Comparison of ENCODE assay signal across 9 mouse cellular contexts in the genomic region with DNA sequence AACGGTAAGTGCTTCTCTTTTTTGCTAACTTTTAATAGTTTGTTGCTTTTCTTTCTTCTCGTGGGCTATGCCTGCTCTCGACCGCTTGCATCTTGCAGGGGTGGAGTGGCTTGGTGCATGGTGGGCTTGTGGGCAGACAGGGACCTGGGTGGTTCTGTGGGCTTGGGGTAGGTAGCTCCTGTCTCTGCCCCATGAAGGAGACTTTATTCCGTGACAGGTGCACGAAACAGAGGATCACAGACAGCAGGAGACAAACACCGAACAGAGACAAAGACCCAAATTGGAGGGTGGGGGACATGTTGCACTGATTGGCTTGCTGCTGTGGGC.
DNase-seq lines count a peak whose midpoint lies in the region; ATAC-seq and TF ChIP-seq lines count a peak whose summit lies in the region.
"Had no signal": no experiment of that assay in that cellular context is flagged by ENCODE, and none has a peak within 500 bp of the region (broad histone marks: within the 10 kb centered on the region; RNA-seq: fewer than 3 reads in every experiment).

No protein-coding gene starts in this region.

- no peak for TF ChIP-seq POLR2A in brain, embryonic 14.5 days (IDR thresholded peaks at IDR 0.05; ENCODE audit: borderline replicate concordance, extremely low read depth, insufficient read depth, insufficient read length, poor library complexity, severe bottlenecking)

- no peaks in the 10 kb centered on the region for H3K36me3 ChIP-seq in heart, embryonic 15.5 days
- no peaks in the 10 kb centered on the region for H3K36me3 ChIP-seq in hindbrain, embryonic 10.5 days
- no peaks in the 10 kb centered on the region for H3K36me3 ChIP-seq in midbrain, embryonic 11.5 days (ENCODE audit: control insufficient read depth, insufficient read depth, low read length)

- no peak for DNase-seq in heart, postnatal 36 days
- DNase-seq in brain, embryonic 14.5 days (ENCODE audit: low read depth), result peak; percentile 37
- DNase-seq in hindbrain, embryonic 10.5 days (ENCODE audit: low spot score), result no peak
- no peak for DNase-seq in midbrain, embryonic 11.5 days (ENCODE audit: low spot score, missing footprints)
- DNase-seq in Muller cell, postnatal 12 days (ENCODE audit: inconsistent ontology term), result no peak
- DNase-seq in urinary bladder, postnatal 25 days (ENCODE audit: low spot score), result no peak
- DNase-seq in gastrocnemius, adult 18-20 months (ENCODE audit: low spot score), result no peak
- DNase-seq: lung, adult 18-20 months had no signal

- TF ChIP-seq CTCF in brain, embryonic 14.5 days (IDR thresholded peaks at IDR 0.05; ENCODE audit: borderline replicate concordance, extremely low read depth, insufficient read depth, insufficient read length), result no peak

- no peaks in the 10 kb centered on the region for H3K9me3 ChIP-seq in heart, embryonic 15.5 days (replicated peaks)
- no peaks in the 10 kb centered on the region for H3K9me3 ChIP-seq in hindbrain, embryonic 10.5 days
- no peaks in the 10 kb centered on the region for H3K9me3 ChIP-seq in midbrain, embryonic 11.5 days (ENCODE audit: control insufficient read depth, low read length)

- WGBS in heart, embryonic 15.5 days, result 20% methylated on average over 7 of the region's 7 CpGs
- 7% methylated on average over 7 of the region's 7 CpGs for WGBS in hindbrain, embryonic 10.5 days
- 3% methylated on average over 7 of the region's 7 CpGs for WGBS in midbrain, embryonic 11.5 days

- peak overlapping the region; percentile 36 for H3K4me3 ChIP-seq in heart, embryonic 15.5 days
- H3K4me3 ChIP-seq in hindbrain, embryonic 10.5 days, result peak overlapping the region; percentile 56
- peak overlapping the region; percentile 41 for H3K4me3 ChIP-seq in midbrain, embryonic 11.5 days (ENCODE audit: low read depth, low read length)

- no peak overlapping the region for H3K27ac ChIP-seq in heart, embryonic 15.5 days
- peak overlapping the region; percentile 88 for H3K27ac ChIP-seq in hindbrain, embryonic 10.5 days
- no peak overlapping the region for H3K27ac ChIP-seq in midbrain, embryonic 11.5 days (ENCODE audit: low read depth, low read length)

- intact Hi-C loops in heart, postnatal 36 days (cut with DNase I), result no loop called here

- ATAC-seq in heart, embryonic 15.5 days (replicated peaks; ENCODE audit: insufficient number of reproducible peaks, insufficient read depth, low FRiP score, low read depth), result no peak
- ATAC-seq in midbrain, embryonic 11.5 days (ENCODE audit: low FRiP score), result peak; percentile 66

- H3K4me1 ChIP-seq in heart, embryonic 15.5 days (replicated peaks), result peaks cover 20% of the 10 kb centered on the region
- peaks cover 61% of the 10 kb centered on the region for H3K4me1 ChIP-seq in hindbrain, embryonic 10.5 days (replicated peaks)
- H3K4me1 ChIP-seq in midbrain, embryonic 11.5 days (ENCODE audit: control insufficient read depth, insufficient read depth, low read length), result peaks cover 38% of the 10 kb centered on the region

- no peak overlapping the region for H3K9ac ChIP-seq in heart, embryonic 15.5 days
- peak overlapping the region; percentile 48; the same call in 1 of the 2 replicates for H3K9ac ChIP-seq in midbrain, embryonic 11.5 days (ENCODE audit: low read length)

- H3K27me3 ChIP-seq in heart, embryonic 15.5 days, result peaks cover 80% of the 10 kb centered on the region
- H3K27me3 ChIP-seq in hindbrain, embryonic 10.5 days (ENCODE audit: insufficient read depth, poor library complexity, severe bottlenecking), result peaks cover 38% of the 10 kb centered on the region
- H3K27me3 ChIP-seq in midbrain, embryonic 11.5 days (ENCODE audit: control insufficient read depth, insufficient read depth, low read length), result peaks cover 40% of the 10 kb centered on the region

- H3K4me2 ChIP-seq in heart, embryonic 15.5 days, result peak overlapping the region; percentile 63
- peak overlapping the region; percentile 69 for H3K4me2 ChIP-seq in midbrain, embryonic 11.5 days
